10 mouse cellular contexts compared by ENCODE assay signal in the genomic region with DNA sequence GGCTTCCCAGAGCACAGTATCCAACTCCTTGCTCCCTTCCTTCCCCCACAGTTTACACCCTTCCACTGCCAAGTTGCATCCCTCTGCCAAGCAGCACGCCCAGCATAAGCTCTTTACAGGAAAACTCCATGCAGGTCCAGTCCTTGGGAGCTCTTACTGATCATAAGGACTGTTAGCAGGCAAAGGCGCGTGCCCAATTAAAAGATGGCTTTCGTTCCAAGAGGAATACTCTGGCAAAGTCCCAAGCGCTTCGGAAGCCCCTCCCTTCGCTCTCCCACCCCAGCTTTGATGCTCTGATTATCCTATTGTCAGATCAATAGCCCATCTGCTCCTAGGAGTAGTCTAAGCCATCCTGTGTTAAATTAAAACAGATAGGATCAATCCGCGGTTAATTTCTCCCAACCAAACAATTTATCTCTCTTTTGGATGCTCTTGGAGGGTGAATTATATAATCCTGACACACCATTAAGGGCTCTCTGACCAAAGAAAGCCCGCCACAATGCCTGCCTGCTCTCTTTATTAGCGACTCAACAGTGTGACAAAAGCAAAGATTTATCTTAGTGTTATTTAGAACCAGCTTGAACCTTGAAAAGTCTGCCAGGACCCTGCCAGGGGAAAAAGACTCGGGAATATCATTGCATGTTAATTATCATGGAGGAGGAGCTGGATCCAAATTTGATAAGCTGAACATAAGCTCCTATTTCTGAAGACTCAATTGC.
DNase-seq lines count a peak whose midpoint lies in the region; ATAC-seq and TF ChIP-seq lines count a peak whose summit lies in the region.
"Had no signal": no experiment of that assay in that cellular context is flagged by ENCODE, and none has a peak within 500 bp of the region (broad histone marks: within the 10 kb centered on the region; RNA-seq: fewer than 3 reads in every experiment).

No protein-coding gene starts in this region.

- peaks cover 10% of the 10 kb centered on the region for H3K4me1 ChIP-seq in forebrain, postnatal 0 days (ENCODE audit: insufficient read depth)
- peaks cover 15% of the 10 kb centered on the region for H3K4me1 ChIP-seq in neural tube, embryonic 13.5 days (replicated peaks)
- no peaks in the 10 kb centered on the region for H3K4me1 ChIP-seq in intestine, embryonic 16.5 days (ENCODE audit: control insufficient read depth, insufficient read depth, low read length)
- H3K4me1 ChIP-seq: limb, embryonic 13.5 days had no signal

- H3K4me3 ChIP-seq in forebrain, postnatal 0 days (ENCODE audit: low read depth, low read length): peak overlapping the region; percentile 22
- peak overlapping the region; percentile 8; the same call in 1 of the 2 replicates for H3K4me3 ChIP-seq in neural tube, embryonic 13.5 days
- no peak overlapping the region for H3K4me3 ChIP-seq in intestine, embryonic 16.5 days (ENCODE audit: low read length)
- H3K4me3 ChIP-seq: limb, embryonic 13.5 days had no signal

- no peaks in the 10 kb centered on the region for H3K36me3 ChIP-seq in forebrain, postnatal 0 days (ENCODE audit: insufficient read depth)
- no peaks in the 10 kb centered on the region for H3K36me3 ChIP-seq in neural tube, embryonic 13.5 days
- H3K36me3 ChIP-seq in intestine, embryonic 16.5 days (ENCODE audit: control insufficient read depth, insufficient read depth, low read length): no peaks in the 10 kb centered on the region
- H3K36me3 ChIP-seq: limb, embryonic 13.5 days had no signal

- H3K27ac ChIP-seq in forebrain, postnatal 0 days (ENCODE audit: low read depth, low read length): peak overlapping the region; percentile 57; the same call in 1 of the 2 replicates
- H3K27ac ChIP-seq in neural tube, embryonic 13.5 days (replicated peaks): peak overlapping the region; percentile 4; the same call in 1 of the 2 replicates
- H3K27ac ChIP-seq in intestine, embryonic 16.5 days (ENCODE audit: low read length): no peak overlapping the region
- H3K27ac ChIP-seq: limb, embryonic 13.5 days had no signal

- H3K4me2 ChIP-seq in forebrain, postnatal 0 days (ENCODE audit: low read depth): peak overlapping the region; percentile 39
- peak overlapping the region; percentile 42 for H3K4me2 ChIP-seq in neural tube, embryonic 13.5 days
- no peak overlapping the region for H3K4me2 ChIP-seq in intestine, embryonic 16.5 days (ENCODE audit: low read depth, low read length)
- H3K4me2 ChIP-seq: limb, embryonic 13.5 days had no signal

- 15% methylated on average over 12 of the region's 12 CpGs for WGBS in forebrain, postnatal 0 days
- WGBS in neural tube, embryonic 13.5 days: 31% methylated on average over 12 of the region's 12 CpGs
- WGBS in intestine, embryonic 16.5 days: 65% methylated on average over 12 of the region's 12 CpGs

- ATAC-seq in forebrain, postnatal 0 days: peak; percentile 92
- ATAC-seq in neural tube, embryonic 13.5 days (ENCODE audit: low read depth): peak; percentile 91
- ATAC-seq in intestine, embryonic 16.5 days: no peak
- no peak for ATAC-seq in granulocyte monocyte progenitor cell, adult 5-6 weeks (replicated peaks; ENCODE audit: poor library complexity, severe bottlenecking)

- H3K9ac ChIP-seq in forebrain, postnatal 0 days: peak overlapping the region; percentile 2; the same call in 1 of the 2 replicates
- peak overlapping the region; percentile 26; the same call in 1 of the 2 replicates for H3K9ac ChIP-seq in neural tube, embryonic 13.5 days
- H3K9ac ChIP-seq in intestine, embryonic 16.5 days (ENCODE audit: low read depth, low read length): no peak overlapping the region
- H3K9ac ChIP-seq: limb, embryonic 13.5 days had no signal

- no peak for TF ChIP-seq CTCF in forebrain, postnatal 0 days (IDR thresholded peaks at IDR 0.05; ENCODE audit: low read depth)

- no peaks in the 10 kb centered on the region for H3K27me3 ChIP-seq in forebrain, postnatal 0 days (ENCODE audit: insufficient read depth, low read length)
- H3K27me3 ChIP-seq in neural tube, embryonic 13.5 days: peaks cover 5% of the 10 kb centered on the region; the same call in 1 of the 2 replicates
- no peaks in the 10 kb centered on the region for H3K27me3 ChIP-seq in intestine, embryonic 16.5 days (replicated peaks; ENCODE audit: control insufficient read depth, insufficient read depth, low read length)
- H3K27me3 ChIP-seq: limb, embryonic 13.5 days had no signal

- no peaks in the 10 kb centered on the region for H3K9me3 ChIP-seq in forebrain, postnatal 0 days (ENCODE audit: low read length)
- H3K9me3 ChIP-seq in neural tube, embryonic 13.5 days: no peaks in the 10 kb centered on the region
- H3K9me3 ChIP-seq in intestine, embryonic 16.5 days (ENCODE audit: control insufficient read depth, low read length): no peaks in the 10 kb centered on the region
- H3K9me3 ChIP-seq: limb, embryonic 13.5 days had no signal

- DNase-seq in brain, embryonic 18.5 days (ENCODE audit: low read depth, low spot score): peak; percentile 68
- peak; percentile 82 for DNase-seq in forebrain, postnatal 0 days
- DNase-seq in layer of hippocampus, postnatal 25 days (ENCODE audit: extremely low spot score in 1 of 2, low spot score in 1 of 2): peak; percentile 26 to 31
- no peak for DNase-seq in adrenal gland, postnatal 36 days
- DNase-seq in lung, postnatal 36 days: no peak
- DNase-seq: cerebellum, adult 9-11 months had no signal

Comparison
In these comparisons a context has a peak if more than half of its experiments do, and no peak if none do; other contexts are left out.
1. DNase-seq: peak in brain, embryonic 18.5 days (single experiment), forebrain, postnatal 0 days (single experiment) and layer of hippocampus, postnatal 25 days (2 of 2); none in adrenal gland, postnatal 36 days (0 of 2) and lung, postnatal 36 days (single experiment).
2. ATAC-seq: peak in forebrain, postnatal 0 days (single experiment) and neural tube, embryonic 13.5 days (single experiment); none in intestine, embryonic 16.5 days (single experiment) and granulocyte monocyte progenitor cell, adult 5-6 weeks (single experiment).